Mouse (Mus musculus) left cerebral cortex, adult 11 months (tissue): ENCODE data around the gene Hnf1b.
A peak's percentile ranks its signal among the peaks of the same experiment; 100 is the strongest.

ENCODE experiments used
- DNase-seq: peaks from one replicate; pipeline ENCODE4 v3.0.0; 2022; ENCODE audit warnings: low spot score

Gene Hnf1b

GRCm38 (mm10) chr11:83896430-83897410 is 46.9 kb downstream of the Hnf1b start:
- DNase-seq = no peak

GRCm38 (mm10) chr11:83897569-83897968 is 47.7 kb downstream of the Hnf1b start:
- DNase-seq = no peak

GRCm38 (mm10) chr11:83902812-83903211 is 52.9 kb downstream of the Hnf1b start:
- no peak for DNase-seq

- DNase-seq = no peak
Observed at GRCm38 (mm10) chr11:83905756-83906155, 55.9 kb downstream of the Hnf1b start.

DNA sequence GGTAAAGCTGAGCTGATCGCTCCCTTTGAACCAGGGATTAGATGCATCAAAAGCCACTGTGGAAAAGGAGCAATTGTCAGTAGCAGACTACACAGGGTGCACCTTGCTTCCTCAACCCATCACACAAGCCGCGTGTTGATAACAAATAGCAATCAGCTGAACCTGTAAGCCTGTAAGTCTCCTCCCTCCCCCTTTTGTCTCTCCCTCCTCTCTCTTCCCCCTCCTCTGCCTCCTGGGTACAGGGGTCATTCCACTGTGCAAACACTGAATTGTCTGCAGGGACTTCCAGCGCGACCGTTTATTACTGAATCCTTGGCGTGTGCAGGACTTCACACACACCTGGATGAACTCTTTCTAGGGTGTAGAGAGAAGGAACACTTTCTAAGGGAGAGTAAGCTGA is 58.5 kb downstream of the Hnf1b start:
- DNase-seq = no peak

DNA sequence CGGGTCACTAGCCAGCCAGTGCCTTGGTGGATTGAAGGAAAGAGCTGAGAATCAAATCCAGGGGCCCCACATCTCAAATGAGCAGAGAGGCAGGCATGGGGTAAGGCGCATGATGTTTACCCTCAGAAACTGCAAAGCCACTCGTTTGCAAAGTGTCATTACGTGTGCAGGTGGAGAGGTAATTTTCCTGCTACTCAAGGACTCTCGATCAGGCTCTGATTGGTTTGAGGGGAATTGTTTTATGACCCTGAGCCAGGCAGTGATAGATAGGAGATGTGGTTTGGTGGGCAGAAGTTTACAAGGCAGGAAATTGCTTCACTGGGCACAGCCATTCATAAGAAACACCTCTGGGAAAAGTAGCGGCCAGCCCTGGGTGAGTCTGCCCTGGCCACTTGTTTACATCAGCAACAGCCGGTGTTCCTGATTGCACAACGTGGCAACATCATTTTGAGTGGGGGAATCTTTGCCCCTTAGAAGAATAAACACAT is 64.0 kb downstream of the Hnf1b start:
- DNase-seq = no peak

- no peak for DNase-seq
Observed at GRCm38 (mm10) chr11:83914501-83914900, 64.6 kb downstream of the Hnf1b start.

- no peak for DNase-seq
Observed at GRCm38 (mm10) chr11:83922600-83922999, 72.7 kb downstream of the Hnf1b start.

DNA sequence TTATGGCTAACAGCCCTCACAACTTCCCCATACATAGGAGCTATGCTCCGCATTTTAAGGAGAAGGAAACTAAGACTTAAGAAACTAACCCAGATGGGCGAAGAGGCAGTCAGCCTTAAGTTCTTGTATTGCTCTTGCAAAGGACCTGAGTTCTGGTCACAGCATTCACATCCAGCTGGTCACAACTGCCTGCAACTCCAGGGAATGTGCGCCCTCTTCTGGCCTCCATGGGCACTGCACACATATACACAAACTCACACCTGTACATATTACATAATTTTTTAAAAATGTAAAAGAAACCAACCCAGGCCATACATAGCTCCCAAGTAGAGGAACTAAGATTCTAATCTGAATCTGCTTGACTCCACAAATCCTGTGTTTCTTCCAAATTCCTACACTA is 77.2 kb downstream of the Hnf1b start:
- DNase-seq = no peak

- no peak for DNase-seq
Observed at GRCm38 (mm10) chr11:83932506-83933106, 82.7 kb downstream of the Hnf1b start.

DNA sequence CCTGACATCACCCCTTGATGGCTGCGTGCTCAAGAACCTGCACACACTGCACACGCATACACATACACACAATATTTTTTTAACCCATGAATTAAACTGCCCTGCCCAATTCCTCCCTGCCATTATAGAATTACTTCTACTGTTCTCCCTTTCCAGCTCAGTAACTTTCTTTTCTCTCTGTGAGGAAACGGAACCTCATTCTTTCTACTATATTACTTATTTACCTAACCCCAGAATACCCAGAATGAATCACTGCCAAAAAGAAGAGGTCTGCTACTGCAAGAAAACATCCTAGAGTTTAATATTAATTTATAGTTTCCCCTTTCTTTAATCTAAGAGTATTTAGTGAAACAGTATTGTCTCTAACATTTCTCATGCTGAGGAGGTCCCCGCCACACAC is 83.5 kb downstream of the Hnf1b start:
- DNase-seq = no peak

GRCm38 (mm10) chr11:83935986-83936665 is 86.3 kb downstream of the Hnf1b start:
- peak; percentile 40 for DNase-seq

- no peak for DNase-seq
Observed at GRCm38 (mm10) chr11:83938556-83938955, 88.7 kb downstream of the Hnf1b start.

- DNase-seq = peak; percentile 83
Observed at GRCm38 (mm10) chr11:83941950-83942840, 92.3 kb downstream of the Hnf1b start, which contains the start of gene Ddx52. Gene Ddx52 (plus strand): TSS chr11:83942062.
